Mouse (Mus musculus) right cerebral cortex, adult 2 months (tissue): ENCODE measurements at regions not wholly inside any gene's neighbourhood (a gene's known extent, or its start where the extent isn't known, plus 50 kb on each side); places are given as distances from the start of the nearest gene placed in this dataset.

Experiments
- DNase-seq, 2 experiments: peaks; one replicate each; pipeline ENCODE4 v3.0.0; 2021 to 2022; ENCODE audit warnings: low spot score in 2 of 2

- DNase-seq = no peak
Measured at GRCm38 (mm10) chr3:104295015-104295719, 75.0 kb upstream of the Magi3 start.

- no peak for DNase-seq
Measured at GRCm38 (mm10) chr3:104293869-104294268, 73.7 kb upstream of the Magi3 start.

GRCm38 (mm10) chr3:104288970-104289680 lies 69.0 kb upstream of the Magi3 start:
- DNase-seq = no peak

- DNase-seq = no peak
Measured at GRCm38 (mm10) chr3:104287900-104288299, 67.7 kb upstream of the Magi3 start.

- DNase-seq = no peak
Measured at GRCm38 (mm10) chr3:104284961-104285360, 64.8 kb upstream of the Magi3 start.

- no peak for DNase-seq
Measured at GRCm38 (mm10) chr3:104283855-104284254, 63.7 kb upstream of the Magi3 start.

GRCm38 (mm10) chr3:104279505-104279904 lies 59.3 kb upstream of the Magi3 start:
- no peak for DNase-seq

GRCm38 (mm10) chr3:104274718-104275302 lies 54.6 kb upstream of the Magi3 start:
- no peak for DNase-seq

GRCm38 (mm10) chr3:104274084-104274483 lies 53.9 kb upstream of the Magi3 start:
- no peak for DNase-seq
